Mouse (Mus musculus): ENCODE measurements around the gene Usp50.

Gene Usp50

DNA sequence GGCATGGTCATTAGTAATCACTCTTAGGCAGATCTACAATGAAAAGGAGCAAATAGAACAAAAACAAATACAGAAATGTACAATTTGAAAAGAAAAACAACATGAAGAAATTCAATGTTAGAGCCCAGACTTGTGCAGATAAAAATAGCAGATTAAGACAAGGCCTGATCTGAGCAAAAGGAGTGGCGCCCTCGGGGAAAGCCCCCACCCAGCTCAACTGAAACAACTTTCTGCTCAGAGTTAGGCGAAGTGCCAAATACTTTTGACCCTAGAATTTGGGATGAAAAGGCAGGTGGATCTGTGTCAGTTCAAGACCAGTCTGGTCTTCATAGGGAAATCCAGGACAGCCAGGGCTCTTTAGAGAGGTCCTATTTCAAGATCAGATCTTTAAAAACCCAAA, 117.3 kb downstream of the Usp50 start:
- in situ Hi-C loops (cut with MseI, MboI), result loop anchor here in 1 of 2 experiments (10.0 kb wide), 1 partner anchor 71 kb away; no protein-coding TSS in a partner anchor

DNA sequence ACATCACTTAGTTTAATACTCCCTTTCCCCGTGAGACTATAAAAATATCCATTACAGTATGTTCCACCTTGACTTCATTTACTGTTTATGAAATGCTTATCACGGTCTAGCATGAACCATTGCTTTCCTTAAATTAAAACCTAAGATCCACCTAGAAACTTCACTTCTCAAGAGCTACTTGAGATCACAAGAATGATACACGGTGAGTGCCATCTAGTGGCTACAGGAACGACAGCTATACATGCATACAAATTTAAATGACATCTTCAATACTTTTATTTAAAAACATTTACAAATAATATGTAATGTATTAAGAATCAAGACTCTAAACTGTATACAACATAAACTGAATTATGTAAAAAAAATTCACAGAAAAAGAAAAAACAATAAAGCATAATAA, 119.8 kb downstream of the Usp50 start:
- in situ Hi-C loops (cut with MseI, MboI), result loop anchor here in 1 of 2 experiments (10.0 kb wide), 1 partner anchor 69 kb away; no protein-coding TSS in a partner anchor
